Mouse (Mus musculus) ES-Bruce4 (cell line): ENCODE results near the gene Naif1.

Source experiments
- CTCF ChIP-seq: IDR thresholded peaks from one replicate; pipeline ENCODE4 v1.8.1; 2011; ENCODE audit warnings: low read depth, low read length
- POLR2A ChIP-seq: IDR thresholded peaks from one replicate; pipeline ENCODE4 v1.8.1; 2011; ENCODE audit warnings: low read length; ENCODE audit not compliant: insufficient read depth

GRCm38 (mm10) chr2:32503588-32503987, 53.3 kb downstream of the Naif1 start:
- TF ChIP-seq POLR2A (no peak), CTCF (no peak)
